Mouse (Mus musculus): ENCODE measurements around the gene Zfp846.

- TF ChIP-seq CTCF (conservative IDR thresholded peaks at IDR 0.05; ENCODE audit: insufficient read depth, insufficient read length, low read depth, low read length) (no peak), POLR2A (IDR thresholded peaks at IDR 0.05; ENCODE audit: low read depth, low read length) (no peak)
Observed at GRCm38 (mm10) chr9:20562177-20562576, 18.9 kb upstream of the Zfp846 start.

Measured in kidney, adult 2 months (tissue).